Mouse (Mus musculus): ENCODE data around the gene Slc19a2. TPM values are rescaled to one million over a fixed set of nuclear protein-coding genes. Genes with fewer than 3 reads are reported as not detected.

Slc19a2 gene
- polyA plus RNA-seq, 1 experiment from 2014 or later, result 14.4 TPM

GRCm38 (mm10) chr1:164260171-164261028, 11.6 kb downstream of the Slc19a2 start:
- Histone ChIP-seq H3K27ac (ENCODE audit: low read depth, low read length) (no peak overlapping the region), H3K9ac (ENCODE audit: low read length) (no peak overlapping the region), H3K4me1 (replicated peaks; ENCODE audit: control insufficient read depth, insufficient read depth, low read length) (no peaks in the 10 kb centered on the region), H3K4me3 (ENCODE audit: low read depth, low read length) (no peak overlapping the region), H3K4me2 (ENCODE audit: low read depth, low read length, severe bottlenecking) (no peak overlapping the region), H3K36me3 (ENCODE audit: control insufficient read depth, insufficient read depth, low read length) (no peaks in the 10 kb centered on the region; the same call in 1 of the 2 replicates), H3K27me3 (ENCODE audit: control insufficient read depth, insufficient read depth, low read length) (no peaks in the 10 kb centered on the region), H3K9me3 (ENCODE audit: control insufficient read depth, low read length) (no peaks in the 10 kb centered on the region)
- 89% methylated on average over 16 of the region's 16 CpGs for WGBS
- no peak for ATAC-seq (replicated peaks; ENCODE audit: low FRiP score)
- DNase-seq (ENCODE audit: low spot score), result no peak

GRCm38 (mm10) chr1:164261553-164261952, 12.7 kb downstream of the Slc19a2 start:
- H3K9ac ChIP-seq (ENCODE audit: low read length), result no peak overlapping the region
- H3K9me3 ChIP-seq (ENCODE audit: control insufficient read depth, low read length), result no peaks in the 10 kb centered on the region
- H3K4me2 ChIP-seq (ENCODE audit: low read depth, low read length, severe bottlenecking), result no peak overlapping the region
- H3K36me3 ChIP-seq (ENCODE audit: control insufficient read depth, insufficient read depth, low read length), result no peaks in the 10 kb centered on the region; the same call in 1 of the 2 replicates
- whole genome bisulfite sequencing, result 91% methylated on average over 7 of the region's 7 CpGs
- H3K4me3 ChIP-seq (ENCODE audit: low read depth, low read length), result no peak overlapping the region
- ATAC-seq (replicated peaks; ENCODE audit: low FRiP score) (no peak), DNase-seq (ENCODE audit: low spot score) (no peak)
- H3K4me1 ChIP-seq (replicated peaks; ENCODE audit: control insufficient read depth, insufficient read depth, low read length), result no peaks in the 10 kb centered on the region
- H3K27me3 ChIP-seq (ENCODE audit: control insufficient read depth, insufficient read depth, low read length), result no peaks in the 10 kb centered on the region
- H3K27ac ChIP-seq (ENCODE audit: low read depth, low read length), result no peak overlapping the region

- Histone ChIP-seq H3K4me3 (ENCODE audit: low read depth, low read length) (no peak overlapping the region), H3K36me3 (ENCODE audit: control insufficient read depth, insufficient read depth, low read length) (no peaks in the 10 kb centered on the region), H3K27me3 (ENCODE audit: control insufficient read depth, insufficient read depth, low read length) (no peaks in the 10 kb centered on the region), H3K9ac (ENCODE audit: low read length) (no peak overlapping the region), H3K4me1 (replicated peaks; ENCODE audit: control insufficient read depth, insufficient read depth, low read length) (no peaks in the 10 kb centered on the region), H3K4me2 (ENCODE audit: low read depth, low read length, severe bottlenecking) (no peak overlapping the region), H3K9me3 (ENCODE audit: control insufficient read depth, low read length) (no peaks in the 10 kb centered on the region), H3K27ac (ENCODE audit: low read depth, low read length) (no peak overlapping the region)
- 91% methylated on average over 7 of the region's 7 CpGs for WGBS
- no peak for ATAC-seq (replicated peaks; ENCODE audit: low FRiP score)
- DNase-seq (ENCODE audit: low spot score), result no peak
Measured at GRCm38 (mm10) chr1:164270941-164271340, 22.1 kb downstream of the Slc19a2 start.

- DNase-seq (ENCODE audit: low spot score), result no peak
Measured at GRCm38 (mm10) chr1:164273659-164274058, 24.8 kb downstream of the Slc19a2 start.

GRCm38 (mm10) chr1:164275455-164275954, 26.7 kb downstream of the Slc19a2 start, which contains the start of gene Ccdc181:
Gene Ccdc181, plus strand, starts transcription at chr1:164275585.
- DNase-seq (ENCODE audit: low spot score) (peak; percentile 95), ATAC-seq (replicated peaks; ENCODE audit: low FRiP score) (peak; percentile 99)
- 1% methylated on average over 31 of the region's 31 CpGs for WGBS
- Histone ChIP-seq H3K9ac (ENCODE audit: low read length) (peak within 1 kb of the TSS; percentile 68), H3K4me1 (replicated peaks; ENCODE audit: control insufficient read depth, insufficient read depth, low read length) (no peaks in the 10 kb centered on the region), H3K4me3 (ENCODE audit: low read depth, low read length) (peak within 1 kb of the TSS; percentile 62), H3K36me3 (ENCODE audit: control insufficient read depth, insufficient read depth, low read length) (no peaks in the 10 kb centered on the region), H3K27me3 (ENCODE audit: control insufficient read depth, insufficient read depth, low read length) (no peaks in the 10 kb centered on the region), H3K9me3 (ENCODE audit: control insufficient read depth, low read length) (no peaks in the 10 kb centered on the region), H3K27ac (ENCODE audit: low read depth, low read length) (peak within 1 kb of the TSS; percentile 32; the same call in 1 of the 2 replicates), H3K4me2 (ENCODE audit: low read depth, low read length, severe bottlenecking) (peak within 1 kb of the TSS; percentile 76)

More at GRCm38 (mm10) chr1:164273659-164274058, 24.8 kb downstream of the Slc19a2 start:
- no peaks in the 10 kb centered on the region for H3K9me3 ChIP-seq (ENCODE audit: control insufficient read depth, low read length)
- no peak overlapping the region for H3K4me3 ChIP-seq (ENCODE audit: low read depth, low read length)
- no peaks in the 10 kb centered on the region for H3K36me3 ChIP-seq (ENCODE audit: control insufficient read depth, insufficient read depth, low read length)
- no peak for ATAC-seq (replicated peaks; ENCODE audit: low FRiP score)
- H3K9ac ChIP-seq (ENCODE audit: low read length), result no peak overlapping the region
- H3K4me1 ChIP-seq (replicated peaks; ENCODE audit: control insufficient read depth, insufficient read depth, low read length), result no peaks in the 10 kb centered on the region
- no peaks in the 10 kb centered on the region for H3K27me3 ChIP-seq (ENCODE audit: control insufficient read depth, insufficient read depth, low read length)
- 82% methylated on average over 6 of the region's 6 CpGs for WGBS
- no peak overlapping the region for H3K27ac ChIP-seq (ENCODE audit: low read depth, low read length)
- H3K4me2 ChIP-seq (ENCODE audit: low read depth, low read length, severe bottlenecking), result no peak overlapping the region

- H3K9me3 ChIP-seq (ENCODE audit: control insufficient read depth, low read length), result no peaks in the 10 kb centered on the region
- H3K4me2 ChIP-seq (ENCODE audit: low read depth, low read length, severe bottlenecking), result no peak overlapping the region
- ATAC-seq (replicated peaks; ENCODE audit: low FRiP score) (no peak), DNase-seq (ENCODE audit: low spot score) (no peak)
- H3K36me3 ChIP-seq (ENCODE audit: control insufficient read depth, insufficient read depth, low read length), result no peaks in the 10 kb centered on the region
- WGBS, result 89% methylated on average over 3 of the region's 3 CpGs
- no peaks in the 10 kb centered on the region for H3K4me1 ChIP-seq (replicated peaks; ENCODE audit: control insufficient read depth, insufficient read depth, low read length)
- H3K4me3 ChIP-seq (ENCODE audit: low read depth, low read length), result no peak overlapping the region
- no peaks in the 10 kb centered on the region for H3K27me3 ChIP-seq (ENCODE audit: control insufficient read depth, insufficient read depth, low read length)
- H3K9ac ChIP-seq (ENCODE audit: low read length), result no peak overlapping the region
- no peak overlapping the region for H3K27ac ChIP-seq (ENCODE audit: low read depth, low read length)
Measured at GRCm38 (mm10) chr1:164276552-164276951, 27.7 kb downstream of the Slc19a2 start.

GRCm38 (mm10) chr1:164279332-164279731, 30.5 kb downstream of the Slc19a2 start:
- Histone ChIP-seq H3K9ac (ENCODE audit: low read length) (no peak overlapping the region), H3K27ac (ENCODE audit: low read depth, low read length) (no peak overlapping the region), H3K27me3 (ENCODE audit: control insufficient read depth, insufficient read depth, low read length) (no peaks in the 10 kb centered on the region), H3K36me3 (ENCODE audit: control insufficient read depth, insufficient read depth, low read length) (no peaks in the 10 kb centered on the region), H3K4me2 (ENCODE audit: low read depth, low read length, severe bottlenecking) (no peak overlapping the region), H3K9me3 (ENCODE audit: control insufficient read depth, low read length) (no peaks in the 10 kb centered on the region), H3K4me3 (ENCODE audit: low read depth, low read length) (no peak overlapping the region), H3K4me1 (replicated peaks; ENCODE audit: control insufficient read depth, insufficient read depth, low read length) (no peaks in the 10 kb centered on the region)
- 81% methylated on average over 4 of the region's 4 CpGs for whole genome bisulfite sequencing
- no peak for DNase-seq (ENCODE audit: low spot score)
- no peak for ATAC-seq (replicated peaks; ENCODE audit: low FRiP score)

- H3K9ac ChIP-seq (ENCODE audit: low read length), result no peak overlapping the region
- H3K4me2 ChIP-seq (ENCODE audit: low read depth, low read length, severe bottlenecking), result no peak overlapping the region
- no peaks in the 10 kb centered on the region for H3K36me3 ChIP-seq (ENCODE audit: control insufficient read depth, insufficient read depth, low read length)
- H3K4me3 ChIP-seq (ENCODE audit: low read depth, low read length), result no peak overlapping the region
- DNase-seq (ENCODE audit: low spot score) (no peak), ATAC-seq (replicated peaks; ENCODE audit: low FRiP score) (no peak)
- H3K9me3 ChIP-seq (ENCODE audit: control insufficient read depth, low read length), result no peaks in the 10 kb centered on the region
- H3K4me1 ChIP-seq (replicated peaks; ENCODE audit: control insufficient read depth, insufficient read depth, low read length), result no peaks in the 10 kb centered on the region
- 93% methylated on average over 3 of the region's 3 CpGs for WGBS
- H3K27me3 ChIP-seq (ENCODE audit: control insufficient read depth, insufficient read depth, low read length), result no peaks in the 10 kb centered on the region
- no peak overlapping the region for H3K27ac ChIP-seq (ENCODE audit: low read depth, low read length)
Measured at GRCm38 (mm10) chr1:164284007-164284406, 35.2 kb downstream of the Slc19a2 start.
